Mouse (Mus musculus) brain, embryonic 14.5 days (tissue): ENCODE measurements at regions not wholly inside any gene's neighbourhood (a gene's known extent, or its start where the extent isn't known, plus 50 kb on each side); places are given as distances from the start of the nearest gene placed in this dataset.

Source experiments
- DNase-seq: peaks from one replicate; pipeline ENCODE4 v3.0.0-alpha.2; 2011; ENCODE audit warnings: low read depth
- CTCF ChIP-seq: fragments of 200-500 bp; IDR thresholded peaks from 2 replicates; pipeline ENCODE4 v1.5.1; 2012; ENCODE audit warnings: inconsistent platforms, mild to moderate bottlenecking, moderate library complexity, borderline replicate concordance; ENCODE audit not compliant: insufficient read depth, insufficient read length; ENCODE audit errors: extremely low read depth
- POLR2A ChIP-seq: fragments of 200-500 bp; IDR thresholded peaks from 2 replicates; pipeline ENCODE4 v1.6.1; 2012; ENCODE audit warnings: mild to moderate bottlenecking, inconsistent platforms, borderline replicate concordance; ENCODE audit not compliant: poor library complexity, insufficient read depth, insufficient read length, severe bottlenecking; ENCODE audit errors: extremely low read depth

DNA sequence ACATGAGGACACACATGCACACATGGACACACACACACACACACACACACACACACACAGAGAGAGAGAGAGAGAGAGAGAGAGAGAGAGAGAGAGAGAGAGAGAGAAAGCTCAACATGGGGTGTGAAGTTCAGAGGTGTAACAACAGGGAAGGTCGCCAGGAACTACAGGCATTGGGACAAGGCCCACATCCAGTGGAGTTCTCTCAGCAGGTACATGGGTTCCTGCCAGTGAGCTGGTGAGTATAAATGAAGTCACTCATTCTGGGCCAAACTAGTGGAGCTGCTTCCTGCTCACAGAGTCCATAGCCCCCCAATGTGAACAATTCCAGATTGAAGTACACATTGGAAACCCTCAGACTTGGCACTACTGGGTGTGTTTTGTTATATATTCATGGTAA is 366.3 kb downstream of the Fat4 start:
- TF ChIP-seq POLR2A, result no peak
- TF ChIP-seq CTCF, result no peak
- DNase-seq, result peak; percentile 19

DNA sequence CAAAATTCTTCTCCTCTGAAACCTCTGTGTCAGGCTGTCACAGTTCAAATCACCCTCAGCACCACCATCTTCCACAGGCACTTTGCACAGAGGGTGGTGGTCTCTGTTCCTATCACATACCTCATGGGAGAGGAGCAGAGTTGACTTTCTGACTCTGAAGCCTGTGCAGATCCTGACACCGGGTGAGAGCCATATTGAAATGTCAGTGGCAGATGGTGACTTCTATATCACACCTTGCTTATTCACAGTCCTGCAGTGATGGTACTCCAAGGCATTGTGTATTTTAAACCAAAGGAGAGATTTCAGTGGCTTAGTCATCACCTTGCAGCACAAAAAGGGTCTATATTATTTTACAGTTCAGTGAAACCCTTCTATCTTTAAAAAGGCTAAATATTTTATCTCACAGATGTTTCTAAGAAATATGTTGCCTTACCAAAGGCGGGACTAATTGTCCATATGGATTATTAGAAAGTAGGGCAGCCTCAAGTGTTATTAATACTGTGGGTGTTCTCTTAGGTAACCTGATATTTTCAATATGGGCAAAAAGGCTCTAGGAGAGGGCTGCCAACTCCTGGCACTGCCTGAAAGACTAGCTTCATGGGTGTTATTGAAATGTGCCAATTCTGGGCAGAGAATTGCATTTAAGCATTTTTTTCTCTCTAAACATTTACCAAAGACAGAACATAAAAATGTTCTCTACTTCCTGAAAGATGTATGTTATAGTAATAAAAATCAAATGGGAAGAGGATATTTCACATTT is 378.1 kb downstream of the Fat4 start:
- peak; percentile 64 for DNase-seq
- no peak for TF ChIP-seq POLR2A
- no peak for TF ChIP-seq CTCF

DNA sequence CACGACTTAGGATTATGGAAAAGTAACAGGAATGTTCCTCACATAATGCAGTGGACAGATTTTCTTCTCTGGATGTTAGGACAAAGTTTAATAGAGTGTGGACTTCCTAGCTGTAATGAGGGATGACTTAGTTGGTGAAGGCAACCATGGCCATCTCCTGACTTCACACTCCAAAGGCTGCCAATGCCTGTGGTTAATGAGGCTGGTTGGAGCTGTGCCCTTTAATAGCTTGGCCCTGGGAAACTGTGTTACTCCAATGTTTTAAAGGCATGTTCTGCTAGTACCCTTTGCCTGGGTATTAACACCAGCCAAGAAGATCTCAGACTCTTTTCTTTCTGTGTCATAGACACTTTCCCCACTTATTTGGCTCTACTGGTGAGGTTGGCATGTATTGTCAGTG is 378.9 kb downstream of the Fat4 start:
- TF ChIP-seq CTCF, result no peak
- TF ChIP-seq POLR2A, result no peak
- peak; percentile 66 for DNase-seq

DNA sequence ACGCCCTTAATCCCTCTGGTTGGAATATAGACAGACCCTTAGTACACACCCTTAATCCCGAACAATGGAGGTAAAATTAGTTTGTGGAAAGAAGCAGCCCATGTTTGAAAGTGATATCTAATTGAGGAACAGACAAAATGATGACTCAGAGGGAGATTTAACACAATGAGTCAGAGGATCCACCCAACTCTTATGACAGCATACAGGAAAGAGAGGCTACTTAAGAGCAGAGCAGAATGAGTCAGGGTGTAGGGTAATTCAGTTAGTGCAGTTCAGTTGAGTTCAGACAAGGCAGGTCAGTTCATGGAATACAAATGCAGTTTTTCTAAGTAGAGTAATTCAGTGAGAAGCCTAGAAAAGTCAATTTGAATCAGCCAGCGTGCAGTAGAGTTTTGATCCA is 382.6 kb downstream of the Fat4 start:
- no peak for TF ChIP-seq POLR2A
- TF ChIP-seq CTCF, result no peak
- no peak for DNase-seq

GRCm38 (mm10) chr3:39272616-39273015 is 385.9 kb downstream of the Fat4 start:
- TF ChIP-seq CTCF, result no peak
- TF ChIP-seq POLR2A, result no peak
- DNase-seq, result no peak

GRCm38 (mm10) chr3:39276897-39277296 is 390.2 kb downstream of the Fat4 start:
- TF ChIP-seq POLR2A (no peak), CTCF (no peak)
- peak; percentile 47 for DNase-seq

DNA sequence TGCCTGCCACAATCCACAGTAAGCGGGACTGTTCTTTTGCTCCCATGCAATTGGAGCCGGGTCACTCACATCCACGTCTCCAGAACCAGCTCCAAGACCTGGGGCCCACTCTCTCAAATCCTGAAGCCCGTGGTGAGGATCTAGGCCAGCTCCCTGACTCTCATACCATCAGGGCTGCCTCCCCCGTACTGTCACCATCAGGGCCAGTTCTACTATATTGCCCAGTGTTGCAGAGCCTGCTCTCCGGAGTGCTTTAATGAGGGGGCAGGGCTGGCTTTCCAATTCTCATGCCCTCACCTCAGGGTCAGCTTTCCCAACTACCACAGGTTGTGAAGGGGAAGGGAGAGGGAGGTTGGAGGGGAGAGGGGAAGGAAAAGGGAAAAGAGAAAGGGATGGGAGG is 390.6 kb downstream of the Fat4 start:
- TF ChIP-seq CTCF (no peak), POLR2A (no peak)
- no peak for DNase-seq

- TF ChIP-seq CTCF, result no peak
- no peak for TF ChIP-seq POLR2A
- DNase-seq, result no peak
Measured at GRCm38 (mm10) chr3:39295255-39295654, 408.5 kb downstream of the Fat4 start.

- TF ChIP-seq CTCF (no peak), POLR2A (no peak)
- no peak for DNase-seq
Measured at GRCm38 (mm10) chr3:39296257-39296656, 409.5 kb downstream of the Fat4 start.

DNA sequence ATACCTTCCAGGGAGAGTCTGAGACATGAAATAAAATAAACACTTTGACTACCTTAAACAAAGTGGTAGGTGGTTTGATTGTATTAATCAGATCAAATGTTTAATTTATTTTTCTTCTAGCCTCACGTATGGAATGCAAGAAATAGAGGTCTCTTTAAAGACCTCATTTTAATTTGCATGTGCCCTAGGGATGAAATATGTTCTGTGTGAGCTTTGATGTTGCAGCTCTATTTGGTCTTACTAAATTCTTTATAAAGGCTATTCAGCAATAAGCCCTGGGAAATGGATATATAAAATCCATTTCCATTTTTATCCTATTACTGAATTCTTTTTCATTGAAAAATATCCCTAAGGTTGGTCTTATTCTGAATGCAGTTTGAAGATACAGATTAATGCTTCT is 422.7 kb downstream of the Fat4 start:
- no peak for DNase-seq
- no peak for TF ChIP-seq CTCF
- TF ChIP-seq POLR2A, result no peak

GRCm38 (mm10) chr3:39313563-39313962 is 426.8 kb downstream of the Fat4 start:
- no peak for TF ChIP-seq POLR2A
- TF ChIP-seq CTCF, result no peak
- DNase-seq, result no peak

DNA sequence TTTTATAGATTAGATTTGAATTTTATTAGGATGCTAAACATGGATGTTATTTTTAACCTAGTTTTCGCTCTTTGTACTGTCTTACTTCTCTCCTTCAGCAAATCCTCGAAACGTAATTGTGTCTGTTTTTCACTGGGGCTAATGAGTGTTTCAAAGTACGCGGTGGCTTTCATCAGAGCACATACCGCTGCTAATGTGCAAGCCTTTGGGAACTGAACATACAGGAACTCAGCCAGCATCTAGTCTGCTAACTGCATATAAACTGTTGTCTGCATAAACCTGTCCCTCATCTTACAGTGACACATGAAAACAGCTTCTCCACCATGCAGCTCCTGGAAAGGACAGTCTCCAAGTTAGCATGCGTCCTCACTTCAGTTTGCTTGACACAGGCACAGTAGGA is 434.1 kb downstream of the Fat4 start:
- DNase-seq, result peak; percentile 79
- TF ChIP-seq CTCF (no peak), POLR2A (no peak)
